Mouse (Mus musculus): ENCODE data around the gene Rassf1. TPM values are rescaled to one million over a fixed set of nuclear protein-coding genes. Genes with fewer than 3 reads are reported as not detected.
A peak's percentile ranks its signal among the peaks of the same experiment; 100 is the strongest.

Gene Rassf1
- total RNA-seq, 1 experiment from 2014 or later, result 22.9 TPM

DNA sequence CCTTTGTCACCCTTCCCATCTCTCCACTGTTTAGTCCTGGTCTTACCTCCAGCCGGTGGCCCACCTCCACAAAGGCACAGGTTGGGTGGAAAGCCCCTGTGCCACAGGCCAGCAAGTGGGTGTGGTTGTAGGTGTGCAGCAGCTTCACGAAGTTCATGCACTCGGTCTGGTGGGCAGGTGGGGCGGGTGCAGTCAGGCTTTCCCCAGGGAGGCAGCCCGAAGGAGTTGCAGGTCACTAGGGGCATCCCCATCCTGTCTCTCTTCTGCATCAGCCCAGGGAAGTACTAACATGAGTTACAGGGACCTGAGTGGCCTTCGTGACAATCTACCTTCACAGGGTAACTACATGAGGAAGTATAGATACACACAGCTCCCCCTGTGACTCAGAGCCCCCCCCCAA, 51.9 kb downstream of the Rassf1 start:
- no peak for DNase-seq

GRCm38 (mm10) chr9:107605041-107605661, 53.8 kb downstream of the Rassf1 start:
- peak; percentile 79 for DNase-seq

DNA sequence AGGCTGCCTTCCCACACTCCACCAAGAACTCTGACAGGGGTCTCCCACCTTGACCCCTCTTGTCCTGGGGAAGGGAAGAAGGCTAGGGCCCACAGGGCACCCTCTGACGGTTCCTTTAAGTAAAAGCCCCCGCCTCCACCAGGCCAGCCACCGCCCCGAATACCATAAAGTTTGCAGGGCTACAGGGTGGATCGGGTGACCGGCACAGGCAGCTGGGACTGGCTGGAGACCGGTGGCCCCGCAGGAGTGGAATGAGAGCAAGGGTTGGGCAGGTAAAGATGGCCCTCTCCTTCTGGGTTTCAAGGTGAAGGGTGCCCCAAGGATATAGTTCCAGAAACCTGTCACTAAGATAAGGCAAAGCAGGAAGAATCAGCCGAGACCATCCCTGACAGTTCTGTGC, 55.2 kb downstream of the Rassf1 start:
- no peak for DNase-seq

GRCm38 (mm10) chr9:107607036-107607435, 55.7 kb downstream of the Rassf1 start:
- DNase-seq, result no peak

DNA sequence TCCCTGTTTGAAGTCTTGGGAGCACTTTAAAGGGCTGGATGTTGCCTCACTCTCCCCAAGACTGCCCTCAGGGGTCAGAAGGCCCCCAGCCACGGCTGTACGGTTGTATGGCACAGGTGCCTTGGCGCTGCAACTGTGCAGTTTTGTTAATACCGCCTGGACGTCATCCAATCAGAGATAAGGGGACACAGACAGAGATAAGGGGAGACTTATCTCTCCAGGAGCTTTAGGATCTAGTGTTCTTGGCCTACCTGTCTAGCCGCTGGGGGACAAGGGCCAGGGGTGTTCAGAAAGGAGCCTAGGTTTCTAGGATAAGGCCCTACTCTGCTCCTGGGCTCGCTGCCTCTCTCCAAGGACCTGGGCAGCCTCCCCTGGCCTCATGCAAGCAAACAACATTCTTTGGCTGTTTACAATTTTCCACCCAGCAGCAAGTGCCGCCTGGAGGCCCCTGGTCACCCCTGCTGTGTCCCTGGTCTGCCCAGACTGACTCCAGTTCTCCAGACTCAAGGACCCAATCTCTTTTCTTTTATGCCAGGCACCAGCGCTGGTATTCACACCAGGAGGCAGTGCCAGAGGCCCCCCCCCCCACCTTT, 56.4 kb downstream of the Rassf1 start:
- DNase-seq, result peak; percentile 50

GRCm38 (mm10) chr9:107608741-107609432, 57.5 kb downstream of the Rassf1 start, which contains the start of gene Sema3b:
Gene Sema3b, minus strand, starts transcription at chr9:107609229.
- no peak for DNase-seq

DNA sequence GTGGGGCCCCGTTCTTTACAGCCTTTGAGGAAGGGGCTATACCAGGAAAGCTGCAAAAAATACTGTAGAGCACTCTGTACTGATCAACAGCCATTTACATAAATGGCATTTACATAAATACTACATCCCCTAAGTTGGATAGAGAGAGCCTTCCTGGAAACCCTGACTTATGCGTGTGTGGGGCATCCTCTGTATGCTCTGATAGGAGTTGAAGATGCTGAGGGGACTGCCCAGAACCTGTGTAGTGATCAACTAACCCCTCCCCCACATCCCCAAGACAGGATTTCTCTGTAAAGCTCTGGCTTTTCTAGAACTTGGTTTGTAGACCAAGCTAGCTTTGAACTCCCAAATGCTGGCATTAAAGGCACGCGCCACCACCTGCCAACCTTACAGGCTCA, 58.1 kb downstream of the Rassf1 start:
- DNase-seq, result no peak

GRCm38 (mm10) chr9:107611456-107612190, 60.3 kb downstream of the Rassf1 start:
- no peak for DNase-seq

Other genes with a start within 250 kb of the Rassf1 start
- 23.1 and 23.9 TPM in 2 replicates for gene Hemk1, start 213.2 kb upstream of the Rassf1 start, total RNA-seq (2021)
- gene 6430571L13Rik, start 211.0 kb upstream of the Rassf1 start, total RNA-seq (2021), result 2.3 and 2.8 TPM in 2 replicates
- gene Cacna2d2, start 151.9 kb upstream of the Rassf1 start, total RNA-seq (2021), result 5.1 and 6.6 TPM in 2 replicates
- 36.1 and 36.9 TPM in 2 replicates for gene Tmem115, start 17.6 kb upstream of the Rassf1 start, total RNA-seq (2021)
- 14.0 and 17.4 TPM in 2 replicates for gene Cyb561d2, start 9.4 kb upstream of the Rassf1 start, total RNA-seq (2021)
- gene Nprl2, start 9.3 kb upstream of the Rassf1 start, total RNA-seq (2021), result 21.5 and 22.2 TPM in 2 replicates
- 0.19 and 0.38 TPM in 2 replicates for gene Zmynd10, start 4.3 kb upstream of the Rassf1 start, total RNA-seq (2021)
- gene Tusc2, start 11.7 kb downstream of the Rassf1 start, total RNA-seq (2021), result 32.7 and 37.9 TPM in 2 replicates
- 35.0 and 38.9 TPM in 2 replicates for gene Hyal2, start 16.4 kb downstream of the Rassf1 start, total RNA-seq (2021)
- gene Hyal1, start 25.4 kb downstream of the Rassf1 start, total RNA-seq (2021), result 9.9 and 17.6 TPM in 2 replicates
- gene Naa80, start 27.3 kb downstream of the Rassf1 start, total RNA-seq (2021), result 19.6 and 21.0 TPM in 2 replicates
- 1.4 and 1.6 TPM in 2 replicates for gene Hyal3, start 29.3 kb downstream of the Rassf1 start, total RNA-seq (2021)
- gene Ifrd2, start 36.1 kb downstream of the Rassf1 start, total RNA-seq (2021), result 42.1 and 43.1 TPM in 2 replicates
- gene Sema3b, start 57.7 kb downstream of the Rassf1 start, total RNA-seq (2021), result 8.3 and 8.7 TPM in 2 replicates
- 249 and 284 TPM in 2 replicates for gene Gnai2, start 83.8 kb downstream of the Rassf1 start, total RNA-seq (2021)
- gene Slc38a3, start 118.0 kb downstream of the Rassf1 start, total RNA-seq (2021), result 4.9 and 85.2 TPM in 2 replicates
- gene Gnat1, start 128.2 kb downstream of the Rassf1 start, total RNA-seq (2021), result 0.34 and 0.41 TPM in 2 replicates
- 22.8 and 25.9 TPM in 2 replicates for gene Sema3f, start 158.9 kb downstream of the Rassf1 start, total RNA-seq (2021)
- gene Rbm5, start 219.4 kb downstream of the Rassf1 start, total RNA-seq (2021), result 108 and 137 TPM in 2 replicates